Mouse (Mus musculus) liver, adult 2 months (tissue): ENCODE measurements around the gene Ptgr2.

Experiments
- CTCF ChIP-seq: fragments of 200-500 bp; IDR thresholded peaks from 2 replicates; pipeline ENCODE4 v1.5.1; 2011; ENCODE audit warnings: low read depth, low read length, control low read depth
- POLR2A ChIP-seq: fragments of 200-500 bp; IDR thresholded peaks from 2 replicates; pipeline ENCODE4 v1.6.1; 2011; ENCODE audit warnings: low read length, control low read depth; ENCODE audit not compliant: insufficient read depth; ENCODE audit errors: extremely low read depth

GRCm38 (mm10) chr12:84252811-84253210 is 32.2 kb upstream of the Ptgr2 start:
- TF ChIP-seq CTCF (no peak), POLR2A (no peak)
